Mouse (Mus musculus) testis, postnatal 14 days (tissue): Measurements from ENCODE around the gene Pcdh18.
A peak's percentile ranks its signal among the peaks of the same experiment; 100 is the strongest.

Experiments used
- DNase-seq: peaks from one replicate; pipeline ENCODE4 v3.0.0; 2021; ENCODE audit warnings: low spot score

Gene Pcdh18

DNA sequence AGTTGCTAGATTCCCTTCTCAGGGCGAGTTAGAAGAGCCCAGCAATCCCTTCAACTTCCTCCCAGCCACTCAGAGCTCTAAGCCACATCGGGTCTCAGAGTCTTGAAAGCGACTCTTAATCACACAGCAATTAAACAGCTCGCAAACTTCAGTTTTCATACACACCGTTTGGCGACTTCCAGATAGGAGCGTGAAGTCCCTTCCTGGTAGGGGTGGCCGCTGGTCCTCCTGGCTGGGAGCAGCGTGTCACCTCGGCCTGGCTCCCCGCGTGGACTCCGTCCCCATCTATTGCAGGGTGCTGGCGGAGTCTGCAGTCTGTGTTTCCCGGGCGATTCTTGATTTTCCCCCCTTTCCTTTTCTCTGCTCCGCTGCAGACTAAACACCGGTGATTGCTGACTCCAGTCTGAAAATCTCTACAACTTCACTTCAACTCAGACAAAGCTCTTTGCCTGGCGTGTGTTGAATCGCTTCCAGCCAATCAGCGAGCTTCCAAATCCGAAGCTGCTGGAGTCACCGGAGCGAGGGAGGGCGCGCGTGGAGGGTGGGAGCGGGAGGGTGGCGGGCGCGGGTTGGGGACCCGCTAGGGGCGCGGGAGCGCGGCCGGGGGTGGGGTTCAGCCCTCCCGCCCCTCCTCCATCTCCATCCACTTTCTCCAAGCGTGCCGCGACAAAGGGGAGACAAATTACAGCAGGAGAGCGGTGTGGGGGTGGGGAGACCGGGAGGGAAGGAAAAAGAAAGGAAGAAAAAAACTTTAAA, at the start of gene Pcdh18:
Gene Pcdh18, minus strand, starts transcription at position 456 of the 756 bp plus-strand sequence.
- peak; percentile 68 for DNase-seq

DNA sequence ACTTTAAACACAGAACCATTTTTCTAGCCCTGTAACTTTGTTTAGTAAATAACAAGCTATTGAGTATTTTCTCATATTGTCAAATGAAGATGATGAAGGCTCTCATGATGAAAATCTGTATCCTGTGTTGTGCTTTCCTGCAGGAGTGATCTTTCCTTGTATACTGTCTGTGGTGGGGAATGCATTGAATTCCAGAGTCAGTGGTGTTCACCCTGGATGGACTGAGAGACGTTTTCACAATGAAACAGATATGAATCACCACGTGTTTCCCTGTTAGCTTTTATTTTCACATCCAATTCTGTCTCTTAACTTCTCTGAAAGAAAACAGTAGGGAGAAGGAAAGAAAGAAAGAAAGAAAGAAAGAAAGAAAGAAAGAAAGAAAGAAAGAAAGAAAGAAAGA, 49.7 kb upstream of the Pcdh18 start:
- DNase-seq, result no peak

GRCm38 (mm10) chr3:49805511-49805910, 48.4 kb upstream of the Pcdh18 start:
- no peak for DNase-seq

DNA sequence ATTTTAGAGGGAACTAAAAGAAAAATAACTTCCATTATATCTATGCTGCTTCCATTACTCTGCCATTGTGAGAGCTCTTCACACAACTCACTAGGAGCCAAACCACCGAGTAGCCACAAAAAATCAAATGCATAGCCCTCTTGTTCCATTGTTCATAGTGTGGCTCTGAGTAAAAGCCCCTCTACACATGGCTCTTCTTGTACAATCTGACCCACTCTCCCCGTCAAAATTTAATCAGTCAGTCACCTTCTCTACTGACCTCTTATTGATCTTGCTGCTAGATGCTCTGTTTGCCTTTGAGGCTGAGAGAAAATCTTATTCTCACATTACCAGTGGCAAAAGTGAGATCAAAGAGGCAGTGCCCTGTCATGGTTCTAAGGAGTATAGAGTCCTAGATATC, 31.2 kb upstream of the Pcdh18 start:
- DNase-seq, result no peak

DNA sequence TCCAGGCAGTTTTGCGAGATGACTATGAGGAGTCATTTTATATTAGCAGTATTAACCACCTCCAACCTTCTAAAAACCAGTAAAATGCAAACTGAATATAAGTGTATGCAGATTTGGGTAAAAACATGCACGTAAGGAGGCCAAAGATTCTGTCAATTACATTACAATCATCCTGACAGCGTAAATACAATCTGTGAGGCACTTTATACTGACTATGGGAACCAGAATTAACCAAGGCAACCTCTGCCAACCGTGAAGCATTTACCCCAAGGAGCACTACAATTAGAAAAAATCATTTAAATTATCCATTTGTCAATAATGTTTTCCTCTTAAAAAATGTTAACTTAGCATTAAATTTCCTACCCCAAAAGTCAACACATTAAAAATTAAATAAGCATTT, 30.6 kb upstream of the Pcdh18 start:
- no peak for DNase-seq

GRCm38 (mm10) chr3:49768992-49769738, 12.0 kb upstream of the Pcdh18 start:
- no peak for DNase-seq

DNA sequence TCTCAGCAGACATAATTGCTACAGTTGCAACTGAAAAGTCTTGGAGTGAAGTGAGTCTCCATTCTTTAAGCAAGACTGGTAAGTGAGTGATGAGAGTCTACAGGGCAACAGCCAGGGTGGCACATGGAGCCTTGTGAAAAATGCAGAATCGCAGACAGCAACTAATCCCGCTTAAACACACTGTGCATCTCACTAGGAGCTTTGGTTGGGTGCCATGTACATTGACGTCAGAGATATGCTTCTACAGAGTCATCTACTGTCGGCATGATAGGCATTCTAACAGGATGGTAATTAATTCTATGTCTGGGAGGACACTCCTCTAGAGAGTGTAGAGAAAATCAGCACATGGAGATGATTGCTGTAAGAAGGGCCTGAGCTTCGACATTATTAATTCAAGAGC, 5.6 kb upstream of the Pcdh18 start:
- no peak for DNase-seq

GRCm38 (mm10) chr3:49761971-49762370, 4.8 kb upstream of the Pcdh18 start:
- DNase-seq, result no peak

DNA sequence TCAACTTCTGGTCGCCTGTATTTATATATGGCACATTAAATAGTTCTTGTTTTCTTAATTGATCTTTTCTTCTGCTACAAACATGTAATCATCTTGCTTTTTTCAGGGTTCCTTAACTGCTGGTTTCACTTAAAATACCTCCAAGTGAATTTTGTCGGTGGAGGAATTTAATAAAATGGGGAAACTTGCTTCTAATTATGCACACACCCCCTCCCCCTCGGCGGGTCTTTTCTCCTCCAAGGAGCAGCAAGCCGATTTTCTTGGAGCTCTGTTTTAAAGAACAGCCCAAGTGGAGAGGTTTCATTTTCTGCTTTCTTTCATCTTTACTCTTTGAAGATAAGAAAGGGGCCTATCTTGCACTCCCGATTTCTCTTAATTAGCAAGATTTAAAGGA, 498 bp upstream of the Pcdh18 start:
- no peak for DNase-seq

- no peak for DNase-seq
These were observed 909 bp downstream of the Pcdh18 start for GRCm38 (mm10) chr3:49755986-49756845.

- no peak for DNase-seq
These were observed 4.4 kb downstream of the Pcdh18 start for GRCm38 (mm10) chr3:49752766-49753165.

- DNase-seq, result no peak
These were observed 7.4 kb downstream of the Pcdh18 start for GRCm38 (mm10) chr3:49749491-49750284.

GRCm38 (mm10) chr3:49748054-49748453, 9.1 kb downstream of the Pcdh18 start:
- DNase-seq, result no peak

DNA sequence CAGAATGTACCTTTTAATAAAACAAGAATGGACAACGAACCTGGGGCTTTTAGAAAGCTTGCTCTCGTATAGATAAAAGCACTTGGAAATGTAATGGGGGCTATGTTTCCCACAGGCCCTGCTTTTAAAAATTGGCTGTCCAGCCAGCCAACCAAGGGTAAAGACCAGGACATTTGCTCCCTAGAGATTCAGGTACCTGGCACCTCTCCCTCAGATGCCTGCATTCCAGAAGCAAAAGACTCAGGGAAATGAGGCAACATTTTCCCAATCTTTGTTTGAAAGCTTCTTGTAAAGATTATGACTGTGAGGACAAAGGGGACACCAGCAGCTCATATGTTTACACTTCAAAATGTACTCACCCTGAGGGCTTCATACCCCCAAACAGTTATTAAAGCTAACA, 18.1 kb downstream of the Pcdh18 start:
- no peak for DNase-seq

- DNase-seq, result no peak
These were observed 18.6 kb downstream of the Pcdh18 start for GRCm38 (mm10) chr3:49738531-49738930.

DNA sequence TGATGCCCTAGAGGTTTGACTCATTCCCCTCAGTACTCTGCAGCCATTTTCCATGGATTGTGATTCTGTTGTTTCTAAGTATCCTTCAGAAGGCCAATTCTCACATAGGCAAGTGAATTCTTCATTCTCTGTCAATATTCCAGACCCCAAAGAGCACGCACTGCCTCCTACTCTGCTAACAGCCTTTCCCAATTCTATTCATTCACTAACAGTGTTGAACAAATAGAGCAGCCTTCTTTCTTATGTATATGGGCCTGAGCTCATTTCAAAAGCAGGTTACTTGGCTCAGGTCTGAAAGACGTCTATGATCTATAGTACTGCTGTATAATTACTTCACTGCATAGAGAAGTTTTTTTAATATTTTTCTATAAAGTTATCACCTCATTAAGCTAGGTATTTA, 50.6 kb downstream of the Pcdh18 start:
- no peak for DNase-seq

DNA sequence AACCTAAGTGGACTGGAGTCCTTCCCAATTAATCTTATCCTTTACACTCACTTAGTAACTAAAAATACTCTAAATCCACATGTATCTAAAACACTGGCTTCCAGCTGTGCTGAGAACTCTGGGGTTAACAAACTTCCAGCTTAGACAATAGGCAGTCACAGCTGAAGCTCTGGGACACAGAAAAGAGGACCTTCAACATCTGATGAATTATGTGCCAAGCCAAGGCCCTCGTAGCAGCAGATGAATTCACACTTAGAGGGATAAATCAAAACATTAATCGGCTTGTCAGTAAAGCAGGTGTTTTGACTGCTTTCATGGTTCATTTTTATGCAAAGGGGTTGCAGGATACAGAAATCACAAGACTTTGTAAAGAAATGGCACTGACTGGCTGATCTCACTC, 57.2 kb downstream of the Pcdh18 start:
- DNase-seq, result no peak
